Mouse (Mus musculus) hindbrain, embryonic 16.5 days (tissue): ENCODE data around the gene Dcakd. TPM values are rescaled to one million over a fixed set of nuclear protein-coding genes. Genes with fewer than 3 reads are reported as not detected.
"Not testable (repeated sequence)": the region's sequence is repeated elsewhere in the genome, so short reads cannot be mapped to it uniquely, and the experiment has no call there.

Experiments
- ATAC-seq: fragments of 200-750 bp; cut with Nextera tagmentation; 2 replicates; pipeline ENCODE4 v1.8.0; 2017; ENCODE audit warnings: moderate TSS enrichment, moderate library complexity
- H3K27ac ChIP-seq: fragments of 300-500 bp; sonication (generic); 2 replicates; pipeline ENCODE4 v1.5.1; 2014; ENCODE audit warnings: low read depth, mild to moderate bottlenecking, control low read depth, low read length, moderate library complexity
- H3K27me3 ChIP-seq: fragments of 300-500 bp; sonication (generic); replicated peaks from 2 replicates; pipeline ENCODE4 v1.6.1; 2014; ENCODE audit warnings: low read length; ENCODE audit not compliant: control insufficient read depth, insufficient read depth
- H3K36me3 ChIP-seq: fragments of 300-500 bp; sonication (generic); 2 replicates; pipeline ENCODE4 v1.6.1; 2014; ENCODE audit warnings: mild to moderate bottlenecking, low read length, moderate library complexity, mixed read lengths; ENCODE audit not compliant: control insufficient read depth, insufficient read depth
- H3K4me1 ChIP-seq: fragments of 300-500 bp; sonication (generic); 2 replicates; pipeline ENCODE4 v1.6.1; 2014; ENCODE audit warnings: low read depth, low read length; ENCODE audit not compliant: control insufficient read depth, insufficient read depth
- H3K4me2 ChIP-seq: fragments of 300-500 bp; sonication (generic); 2 replicates; pipeline ENCODE4 v1.6.1; 2014; ENCODE audit warnings: mild to moderate bottlenecking, low read length, control low read depth, moderate library complexity
- H3K4me3 ChIP-seq: fragments of 300-500 bp; sonication (generic); 2 replicates; pipeline ENCODE4 v1.5.1; 2014; ENCODE audit warnings: mild to moderate bottlenecking, low read length, control low read depth, moderate library complexity
- H3K9ac ChIP-seq: fragments of 300-500 bp; sonication (generic); 2 replicates; pipeline ENCODE4 v1.6.1; 2014; ENCODE audit warnings: low read depth, mild to moderate bottlenecking, control low read depth, low read length, moderate library complexity
- H3K9me3 ChIP-seq: fragments of 300-500 bp; sonication (generic); 2 replicates; pipeline ENCODE4 v1.6.1; 2014; ENCODE audit warnings: mild to moderate bottlenecking, low read length, moderate library complexity; ENCODE audit not compliant: control insufficient read depth
- WGBS: fragments of 180-500 bp; shearing (Covaris S2); extraction: QIAGEN DNeasy Blood & Tissue Kit; methylation state at CpG from one replicate; pipeline ENCODE4 v1.1.7; 2014; 5-methylcytosine and 5-hydroxymethylcytosine counted together
- polyA plus RNA-seq: library from polyadenylated mRNA; unstranded; fragments of >200 nt; fragmentation: Nextera tagmentation; extraction: Ambion mirVana; gene quantifications from 2 replicates; pipeline ENCODE4 v1.2.1, GENCODE M21; 2015

The Dcakd gene
- polyA plus RNA-seq, 1 experiment from 2014 or later: 132 TPM

DNA sequence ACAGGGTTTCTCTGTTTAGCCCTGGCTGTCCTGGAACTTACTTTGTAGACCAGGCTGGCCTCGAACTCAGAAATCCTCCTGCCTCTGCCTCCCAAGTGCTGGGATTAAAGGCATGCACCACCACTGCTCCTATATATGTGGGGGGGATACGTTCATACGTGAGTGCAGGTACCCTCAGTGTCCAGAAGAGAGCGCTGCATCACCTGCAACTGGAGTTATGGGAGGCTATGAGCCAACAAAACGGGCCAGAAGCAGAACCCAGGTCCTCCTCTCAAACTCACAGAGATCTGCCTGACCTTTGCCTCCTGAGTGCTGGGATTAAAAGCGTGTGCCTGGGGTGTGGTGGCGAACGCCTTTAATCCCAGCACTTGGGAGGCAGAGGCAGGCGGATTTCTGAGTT, 52.2 kb downstream of the Dcakd start:
- not testable (repeated sequence) for H3K9ac ChIP-seq, H3K4me3 ChIP-seq, H3K36me3 ChIP-seq, H3K27me3 ChIP-seq, H3K4me1 ChIP-seq, ATAC-seq, H3K9me3 ChIP-seq, H3K27ac ChIP-seq, H3K4me2 ChIP-seq
- 86% methylated on average over 9 of the region's 9 CpGs for WGBS

DNA sequence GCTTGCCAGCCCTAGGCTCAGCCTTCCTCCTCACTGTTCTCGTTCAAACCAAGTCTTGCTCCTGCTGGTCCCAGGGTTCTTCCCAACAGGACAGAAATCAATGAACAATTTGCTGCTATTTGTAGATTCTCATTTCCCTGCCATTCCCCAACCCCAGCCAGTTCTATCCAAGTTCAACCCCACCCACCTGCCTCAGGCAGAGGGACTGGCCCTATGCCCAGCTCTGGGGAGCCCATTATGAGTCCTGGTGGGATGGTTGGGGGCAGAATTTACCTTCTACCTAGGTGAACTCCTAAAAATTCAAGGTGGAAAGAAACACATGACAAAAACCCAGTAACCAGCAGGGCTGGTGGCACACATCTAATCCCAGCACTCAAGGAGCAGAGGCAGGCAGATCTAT, 55.8 kb downstream of the Dcakd start:
- Histone ChIP-seq H3K4me2 (no peak overlapping the region), H3K4me1 (no peaks in the 10 kb centered on the region; the same call in 1 of the 2 replicates), H3K27ac (no peak overlapping the region), H3K36me3 (no peaks in the 10 kb centered on the region), H3K4me3 (no peak overlapping the region), H3K27me3 (no peaks in the 10 kb centered on the region), H3K9me3 (no peaks in the 10 kb centered on the region), H3K9ac (no peak overlapping the region)
- no peak for ATAC-seq
- 68% methylated on average over 1 of the region's 1 CpGs for WGBS

DNA sequence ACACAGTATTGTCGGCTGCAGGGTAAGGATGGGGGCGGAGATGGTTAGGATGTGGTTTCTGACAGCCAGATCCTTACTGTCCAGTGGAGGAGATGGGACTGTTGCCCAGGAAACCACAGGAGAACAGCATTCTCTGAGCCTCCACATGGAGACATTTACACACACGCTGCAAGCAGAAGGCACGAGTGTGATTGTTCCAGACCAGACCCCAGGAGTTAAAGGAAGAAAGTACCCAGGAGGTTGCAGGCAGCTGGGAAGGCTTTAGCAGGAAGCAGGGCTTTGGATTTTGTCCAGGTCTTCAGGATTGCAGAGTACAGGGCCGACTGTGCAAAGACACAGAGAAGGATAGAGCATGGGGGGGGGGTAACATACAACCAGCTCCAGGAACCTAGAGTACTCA, 56.5 kb downstream of the Dcakd start:
- Histone ChIP-seq H3K9me3 (no peaks in the 10 kb centered on the region), H3K4me1 (no peaks in the 10 kb centered on the region; the same call in 1 of the 2 replicates), H3K27me3 (no peaks in the 10 kb centered on the region), H3K36me3 (no peaks in the 10 kb centered on the region), H3K4me2 (no peak overlapping the region), H3K4me3 (no peak overlapping the region), H3K27ac (no peak overlapping the region), H3K9ac (no peak overlapping the region)
- WGBS: 30% methylated on average over 5 of the region's 5 CpGs
- no peak for ATAC-seq

- Histone ChIP-seq H3K4me2 (no peak overlapping the region), H3K9me3 (no peaks in the 10 kb centered on the region), H3K27ac (0 out of 2 replicates have a peak overlapping the region, but pooled peaks have one; percentile 13), H3K4me3 (no peak overlapping the region), H3K4me1 (peaks cover 17% of the 10 kb centered on the region), H3K27me3 (no peaks in the 10 kb centered on the region), H3K36me3 (no peaks in the 10 kb centered on the region), H3K9ac (no peak overlapping the region)
- peak; percentile 31; the same call in 1 of the 2 replicates for ATAC-seq
- 67% methylated on average over 16 of the region's 16 CpGs for WGBS
Measured at GRCm38 (mm10) chr11:102964547-102965091, 63.5 kb downstream of the Dcakd start.

DNA sequence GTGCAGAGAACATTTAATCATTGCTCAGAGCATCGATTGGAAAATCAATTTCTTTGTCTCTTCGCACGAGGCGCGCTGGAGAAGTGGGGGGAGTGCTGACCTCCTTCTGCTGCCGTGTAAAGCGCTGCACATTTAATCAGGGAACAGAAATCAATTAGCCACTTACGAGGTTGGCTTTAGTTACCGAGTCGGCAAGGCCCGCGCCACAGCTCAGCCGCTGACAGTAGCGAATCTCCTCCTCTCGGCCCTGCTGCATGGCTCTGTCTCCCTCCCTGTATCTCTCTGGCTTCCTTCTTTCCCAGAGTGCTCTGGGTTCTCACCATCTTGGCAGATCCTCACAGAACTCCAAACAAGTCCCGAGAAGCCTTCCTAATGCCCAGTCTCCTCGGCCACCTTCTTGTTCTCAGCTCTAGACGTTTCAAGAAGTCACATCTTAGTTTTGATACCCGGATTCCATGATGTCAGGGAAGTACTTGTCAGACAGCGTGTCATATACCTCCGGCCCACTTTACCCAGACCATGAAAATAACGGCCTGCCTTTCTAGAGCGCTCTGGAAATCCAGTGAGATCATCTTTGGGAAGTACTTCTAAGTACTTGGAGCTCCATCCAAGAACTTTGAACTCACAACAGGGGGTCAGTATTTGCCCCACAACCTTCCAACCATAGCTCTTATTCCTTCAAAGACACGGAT, 64.1 kb downstream of the Dcakd start:
- no peaks in the 10 kb centered on the region for H3K9me3 ChIP-seq
- H3K4me1 ChIP-seq: peaks cover 17% of the 10 kb centered on the region
- H3K9ac ChIP-seq: peak overlapping the region; percentile 53
- no peaks in the 10 kb centered on the region for H3K36me3 ChIP-seq
- H3K4me2 ChIP-seq: peak overlapping the region; percentile 45
- ATAC-seq: peak; percentile 73
- peak overlapping the region; percentile 73 for H3K27ac ChIP-seq
- WGBS: 17% methylated on average over 22 of the region's 24 CpGs
- no peaks in the 10 kb centered on the region for H3K27me3 ChIP-seq
- no peak overlapping the region; the same call in 1 of the 2 replicates for H3K4me3 ChIP-seq

DNA sequence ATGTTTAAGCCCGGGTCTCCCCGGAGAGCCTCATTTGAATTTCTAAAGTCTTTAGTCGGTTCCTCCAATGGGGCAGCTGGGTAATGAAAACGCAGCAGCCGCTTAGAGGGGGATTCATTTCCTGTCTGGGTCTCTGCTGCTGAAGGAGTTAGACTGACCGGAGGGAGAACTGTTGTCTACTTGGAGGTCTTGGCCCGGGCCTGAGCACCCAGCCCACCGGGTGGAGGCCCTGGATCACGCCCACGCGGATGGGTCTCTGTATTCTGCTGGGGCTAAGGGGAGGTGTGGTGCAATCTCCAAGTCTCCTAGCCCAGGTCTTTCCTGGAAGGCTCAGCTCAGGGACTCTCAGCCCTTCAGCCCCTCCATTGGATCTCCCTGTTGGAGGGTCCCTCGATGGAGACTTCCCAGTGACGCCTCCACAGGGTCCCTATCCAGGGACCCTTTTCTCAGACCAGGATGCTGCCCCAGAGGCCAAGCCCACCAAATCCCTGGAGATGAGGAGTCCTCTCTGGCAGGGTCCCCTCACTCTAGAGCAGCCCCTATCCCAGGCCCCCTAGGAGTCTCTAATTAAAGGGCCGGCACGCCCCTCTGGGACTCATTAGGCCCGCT, 64.8 kb downstream of the Dcakd start:
- H3K4me2 ChIP-seq: peak overlapping the region; percentile 45
- peak overlapping the region; percentile 73 for H3K27ac ChIP-seq
- peak; percentile 47 for ATAC-seq
- no peaks in the 10 kb centered on the region for H3K27me3 ChIP-seq
- H3K4me3 ChIP-seq: peak overlapping the region; percentile 3
- H3K36me3 ChIP-seq: no peaks in the 10 kb centered on the region
- H3K4me1 ChIP-seq: peaks cover 17% of the 10 kb centered on the region
- peak overlapping the region; percentile 53 for H3K9ac ChIP-seq
- WGBS: 1% methylated on average over 16 of the region's 16 CpGs
- no peaks in the 10 kb centered on the region for H3K9me3 ChIP-seq

GRCm38 (mm10) chr11:102962861-102963245, 65.3 kb downstream of the Dcakd start:
- Histone ChIP-seq H3K4me3 (no peak overlapping the region; the same call in 1 of the 2 replicates), H3K9ac (peak overlapping the region; percentile 53; the same call in 1 of the 2 replicates), H3K4me2 (peak overlapping the region; percentile 45), H3K27ac (no peak overlapping the region; the same call in 1 of the 2 replicates), H3K27me3 (no peaks in the 10 kb centered on the region), H3K36me3 (no peaks in the 10 kb centered on the region), H3K4me1 (peaks cover 17% of the 10 kb centered on the region), H3K9me3 (no peaks in the 10 kb centered on the region)
- 22% methylated on average over 7 of the region's 7 CpGs for WGBS
- peak; percentile 43 for ATAC-seq

DNA sequence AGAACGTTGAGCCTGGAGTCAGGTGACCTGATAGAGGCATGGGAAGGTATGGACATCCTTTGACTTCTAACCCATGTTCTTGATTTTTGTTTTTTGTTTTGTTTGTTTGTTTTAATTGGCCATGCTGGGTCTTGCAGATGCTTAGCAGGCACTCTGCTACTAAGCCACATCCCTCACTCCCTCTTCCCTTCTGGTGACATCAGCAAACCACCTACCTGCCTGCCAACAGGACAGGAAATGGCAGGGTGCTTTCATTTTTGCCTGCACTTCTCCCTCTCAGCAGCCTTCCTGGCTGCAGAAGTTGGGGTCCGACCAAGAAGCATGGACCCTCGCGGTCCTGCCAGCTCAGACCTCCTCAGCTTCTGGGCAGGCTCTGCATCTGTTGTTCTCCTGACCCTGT, 67.1 kb downstream of the Dcakd start:
- Histone ChIP-seq H3K36me3 (no peaks in the 10 kb centered on the region), H3K4me3 (no peak overlapping the region), H3K27ac (no peak overlapping the region), H3K9ac (no peak overlapping the region), H3K4me1 (peaks cover 20% of the 10 kb centered on the region), H3K9me3 (no peaks in the 10 kb centered on the region), H3K4me2 (no peak overlapping the region), H3K27me3 (no peaks in the 10 kb centered on the region)
- no peak for ATAC-seq
- WGBS: 95% methylated on average over 4 of the region's 4 CpGs

- Histone ChIP-seq H3K9me3 (no peaks in the 10 kb centered on the region), H3K4me2 (no peak overlapping the region), H3K4me1 (peaks cover 16% of the 10 kb centered on the region), H3K36me3 (no peaks in the 10 kb centered on the region), H3K9ac (no peak overlapping the region), H3K27ac (no peak overlapping the region), H3K27me3 (peaks cover 4% of the 10 kb centered on the region; the same call in 1 of the 2 replicates), H3K4me3 (no peak overlapping the region)
- no peak for ATAC-seq
- WGBS: 84% methylated on average over 1 of the region's 1 CpGs
Measured at GRCm38 (mm10) chr11:102958870-102959269, 69.3 kb downstream of the Dcakd start.
